Mouse (Mus musculus) limb, embryonic 12.5 days (tissue): Measurements from ENCODE around the gene Tmem56. TPM values are rescaled to one million over a fixed set of nuclear protein-coding genes. Genes with fewer than 3 reads are reported as not detected.

Experiments
- ATAC-seq: fragments of 200-750 bp; cut with Nextera tagmentation; 2 replicates; pipeline ENCODE4 v1.8.0; 2017; ENCODE audit warnings: low read depth, moderate TSS enrichment; ENCODE audit not compliant: insufficient number of reproducible peaks, insufficient read depth, low FRiP score, low TSS enrichment
- H3K27ac ChIP-seq: fragments of 300-500 bp; sonication (generic); 2 replicates; pipeline ENCODE4 v1.5.1; 2016; ENCODE audit warnings: mild to moderate bottlenecking, moderate library complexity
- H3K27me3 ChIP-seq: fragments of 300-500 bp; sonication (generic); 2 replicates; pipeline ENCODE4 v1.6.1; 2016; ENCODE audit warnings: mild to moderate bottlenecking, moderate library complexity
- H3K36me3 ChIP-seq: fragments of 300-500 bp; sonication (generic); 2 replicates; pipeline ENCODE4 v1.6.1; 2016; ENCODE audit warnings: mild to moderate bottlenecking, moderate library complexity
- H3K4me1 ChIP-seq: fragments of 300-500 bp; sonication (generic); replicated peaks from 2 replicates; pipeline ENCODE4 v1.6.1; 2016
- H3K4me2 ChIP-seq: fragments of 300-500 bp; sonication (generic); 2 replicates; pipeline ENCODE4 v1.6.1; 2016; ENCODE audit warnings: mild to moderate bottlenecking, moderate library complexity
- H3K4me3 ChIP-seq: fragments of 300-500 bp; sonication (generic); replicated peaks from 2 replicates; pipeline ENCODE4 v1.5.1; 2016; ENCODE audit warnings: mild to moderate bottlenecking
- H3K9ac ChIP-seq: fragments of 300-500 bp; sonication (generic); replicated peaks from 2 replicates; pipeline ENCODE4 v1.6.1; 2016; ENCODE audit warnings: mild to moderate bottlenecking, moderate library complexity
- H3K9me3 ChIP-seq: fragments of 300-500 bp; sonication (generic); 2 replicates; pipeline ENCODE4 v1.6.1; 2016; ENCODE audit warnings: mild to moderate bottlenecking, moderate library complexity
- WGBS: fragments of 180-500 bp; shearing (Covaris S2); methylation state at CpG from one replicate; pipeline ENCODE4 v1.1.7; 2016; 5-methylcytosine and 5-hydroxymethylcytosine counted together
- polyA plus RNA-seq: library from polyadenylated mRNA; unstranded; fragments of >200 nt; fragmentation: Nextera tagmentation; extraction: Ambion mirVana; gene quantifications from 2 replicates; pipeline ENCODE4 v1.2.1, GENCODE M21; 2016

The Tmem56 gene
- polyA plus RNA-seq: 0.55 and 0.86 TPM in 2 replicates

- Histone ChIP-seq H3K36me3 (no peaks in the 10 kb centered on the region), H3K27ac (no peak within 1 kb of the TSS), H3K4me1 (no peaks in the 10 kb centered on the region), H3K9ac (no peak within 1 kb of the TSS), H3K9me3 (no peaks in the 10 kb centered on the region), H3K4me3 (no peak within 1 kb of the TSS), H3K4me2 (no peak within 1 kb of the TSS), H3K27me3 (no peaks in the 10 kb centered on the region)
- 85% methylated on average over 4 of the region's 4 CpGs for WGBS
- no peak for ATAC-seq
Measured at GRCm38 (mm10) chr3:121282998-121283397, at the start of gene Tmem56. TSS of gene Tmem56 (minus strand) at chr3:121283098.

GRCm38 (mm10) chr3:121330244-121330646 is 47.3 kb upstream of the Tmem56 start:
- 80% methylated on average over 7 of the region's 7 CpGs for WGBS
- ATAC-seq: no peak
- Histone ChIP-seq H3K36me3 (0 out of 2 replicates have a peak, but pooled peaks cover 4% of the 10 kb centered on the region), H3K4me1 (no peaks in the 10 kb centered on the region), H3K9me3 (no peaks in the 10 kb centered on the region), H3K9ac (no peak overlapping the region), H3K27me3 (no peaks in the 10 kb centered on the region), H3K27ac (no peak overlapping the region), H3K4me3 (no peak overlapping the region), H3K4me2 (no peak overlapping the region)

- H3K4me3 ChIP-seq: no peak overlapping the region
- H3K4me1 ChIP-seq: no peaks in the 10 kb centered on the region
- no peak overlapping the region for H3K4me2 ChIP-seq
- ATAC-seq: no peak
- H3K27ac ChIP-seq: no peak overlapping the region
- no peaks in the 10 kb centered on the region for H3K9me3 ChIP-seq
- H3K9ac ChIP-seq: no peak overlapping the region
- H3K36me3 ChIP-seq: 0 out of 2 replicates have a peak, but pooled peaks cover 4% of the 10 kb centered on the region
- H3K27me3 ChIP-seq: no peaks in the 10 kb centered on the region
- 85% methylated on average over 10 of the region's 10 CpGs for WGBS
Measured at GRCm38 (mm10) chr3:121329647-121330046, 46.7 kb upstream of the Tmem56 start.

GRCm38 (mm10) chr3:121327406-121327805 is 44.5 kb upstream of the Tmem56 start:
- Histone ChIP-seq H3K27ac (no peak overlapping the region), H3K36me3 (peaks cover 13% of the 10 kb centered on the region; the same call in 1 of the 2 replicates), H3K9me3 (no peaks in the 10 kb centered on the region), H3K4me3 (no peak overlapping the region), H3K27me3 (no peaks in the 10 kb centered on the region), H3K9ac (no peak overlapping the region), H3K4me1 (no peaks in the 10 kb centered on the region), H3K4me2 (no peak overlapping the region)
- 85% methylated on average over 5 of the region's 5 CpGs for WGBS
- no peak for ATAC-seq

- Histone ChIP-seq H3K36me3 (peaks cover 18% of the 10 kb centered on the region; the same call in 1 of the 2 replicates), H3K9ac (no peak overlapping the region), H3K9me3 (no peaks in the 10 kb centered on the region), H3K4me1 (no peaks in the 10 kb centered on the region), H3K27ac (no peak overlapping the region), H3K4me3 (no peak overlapping the region), H3K4me2 (no peak overlapping the region), H3K27me3 (no peaks in the 10 kb centered on the region)
- no peak for ATAC-seq
- 96% methylated on average over 15 of the region's 15 CpGs for WGBS
Measured at GRCm38 (mm10) chr3:121323371-121323770, 40.5 kb upstream of the Tmem56 start.

GRCm38 (mm10) chr3:121320896-121321295 is 38.0 kb upstream of the Tmem56 start:
- WGBS: 81% methylated on average over 1 of the region's 1 CpGs
- Histone ChIP-seq H3K9ac (no peak overlapping the region), H3K4me1 (no peaks in the 10 kb centered on the region), H3K27ac (no peak overlapping the region), H3K27me3 (no peaks in the 10 kb centered on the region), H3K9me3 (no peaks in the 10 kb centered on the region), H3K4me2 (no peak overlapping the region), H3K4me3 (no peak overlapping the region), H3K36me3 (peaks cover 21% of the 10 kb centered on the region; the same call in 1 of the 2 replicates)
- ATAC-seq: no peak

GRCm38 (mm10) chr3:121319906-121320305 is 37.0 kb upstream of the Tmem56 start:
- 86% methylated on average over 6 of the region's 6 CpGs for WGBS
- H3K4me2 ChIP-seq: no peak overlapping the region
- ATAC-seq: no peak
- H3K36me3 ChIP-seq: peaks cover 25% of the 10 kb centered on the region; the same call in 1 of the 2 replicates
- no peaks in the 10 kb centered on the region for H3K27me3 ChIP-seq
- H3K9ac ChIP-seq: no peak overlapping the region
- no peaks in the 10 kb centered on the region for H3K9me3 ChIP-seq
- no peak overlapping the region for H3K4me3 ChIP-seq
- H3K4me1 ChIP-seq: no peaks in the 10 kb centered on the region
- no peak overlapping the region for H3K27ac ChIP-seq

GRCm38 (mm10) chr3:121315498-121315897 is 32.6 kb upstream of the Tmem56 start:
- Histone ChIP-seq H3K9me3 (no peaks in the 10 kb centered on the region), H3K27ac (no peak overlapping the region), H3K9ac (no peak overlapping the region), H3K27me3 (no peaks in the 10 kb centered on the region), H3K4me2 (no peak overlapping the region), H3K36me3 (peaks cover 9% of the 10 kb centered on the region; the same call in 1 of the 2 replicates), H3K4me1 (no peaks in the 10 kb centered on the region), H3K4me3 (no peak overlapping the region)
- no peak for ATAC-seq
- 95% methylated on average over 7 of the region's 7 CpGs for WGBS

- 69% methylated on average over 6 of the region's 6 CpGs for WGBS
- Histone ChIP-seq H3K4me3 (no peak overlapping the region), H3K27me3 (no peaks in the 10 kb centered on the region), H3K36me3 (peaks cover 9% of the 10 kb centered on the region; the same call in 1 of the 2 replicates), H3K4me1 (0 out of 2 replicates have a peak, but pooled peaks cover 3% of the 10 kb centered on the region), H3K9ac (no peak overlapping the region), H3K9me3 (no peaks in the 10 kb centered on the region), H3K27ac (no peak overlapping the region), H3K4me2 (no peak overlapping the region)
- ATAC-seq: no peak
Measured at GRCm38 (mm10) chr3:121314149-121314548, 31.3 kb upstream of the Tmem56 start.

- Histone ChIP-seq H3K4me1 (peaks cover 4% of the 10 kb centered on the region; the same call in 1 of the 2 replicates), H3K9me3 (no peaks in the 10 kb centered on the region), H3K4me2 (no peak overlapping the region), H3K27me3 (no peaks in the 10 kb centered on the region), H3K27ac (no peak overlapping the region), H3K9ac (no peak overlapping the region), H3K36me3 (peaks cover 9% of the 10 kb centered on the region; the same call in 1 of the 2 replicates), H3K4me3 (no peak overlapping the region)
- ATAC-seq: no peak
- 60% methylated on average over 9 of the region's 9 CpGs for WGBS
Measured at GRCm38 (mm10) chr3:121312979-121313378, 30.1 kb upstream of the Tmem56 start.

GRCm38 (mm10) chr3:121312426-121312825 is 29.5 kb upstream of the Tmem56 start:
- H3K4me1 ChIP-seq: peaks cover 4% of the 10 kb centered on the region; the same call in 1 of the 2 replicates
- no peak overlapping the region for H3K4me2 ChIP-seq
- no peak overlapping the region for H3K9ac ChIP-seq
- H3K27ac ChIP-seq: no peak overlapping the region
- H3K36me3 ChIP-seq: peaks cover 9% of the 10 kb centered on the region; the same call in 1 of the 2 replicates
- 74% methylated on average over 6 of the region's 6 CpGs for WGBS
- H3K9me3 ChIP-seq: no peaks in the 10 kb centered on the region
- ATAC-seq: no peak
- no peak overlapping the region for H3K4me3 ChIP-seq
- no peaks in the 10 kb centered on the region for H3K27me3 ChIP-seq
